Mouse (Mus musculus) brain, embryonic 14.5 days (tissue): Measurements from ENCODE around the gene D630023F18Rik.

ENCODE experiments used
- CTCF ChIP-seq: fragments of 200-500 bp; IDR thresholded peaks from 2 replicates; pipeline ENCODE4 v1.5.1; 2012; ENCODE audit warnings: inconsistent platforms, mild to moderate bottlenecking, moderate library complexity, borderline replicate concordance; ENCODE audit not compliant: insufficient read depth, insufficient read length; ENCODE audit errors: extremely low read depth
- POLR2A ChIP-seq: fragments of 200-500 bp; IDR thresholded peaks from 2 replicates; pipeline ENCODE4 v1.6.1; 2012; ENCODE audit warnings: mild to moderate bottlenecking, inconsistent platforms, borderline replicate concordance; ENCODE audit not compliant: poor library complexity, insufficient read depth, insufficient read length, severe bottlenecking; ENCODE audit errors: extremely low read depth

DNA sequence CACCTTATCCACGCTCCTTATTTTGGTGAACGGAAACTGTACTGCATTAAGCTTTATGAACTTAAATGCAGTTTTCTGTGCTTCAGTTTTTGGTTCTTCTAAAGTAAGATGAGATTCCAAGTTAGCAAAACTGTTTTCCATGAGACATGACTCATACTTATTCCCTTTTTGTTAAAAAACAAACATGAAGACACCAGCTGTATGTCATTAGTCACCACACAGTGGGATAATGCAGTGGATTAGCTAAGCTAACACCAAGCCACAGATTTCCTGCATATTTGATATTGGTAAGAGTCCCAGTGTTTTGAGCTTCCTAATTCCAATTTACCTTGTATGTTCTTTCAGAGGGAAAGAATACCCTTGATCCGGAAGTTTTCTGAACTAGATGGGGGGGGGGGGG is 31.4 kb downstream of the D630023F18Rik start:
- TF ChIP-seq CTCF (no peak), POLR2A (no peak)
